Mouse (Mus musculus) midbrain, embryonic 12.5 days (tissue): ENCODE data around the gene Gm10770. TPM values are rescaled to one million over a fixed set of nuclear protein-coding genes. Genes with fewer than 3 reads are reported as not detected.
"Not testable (repeated sequence)": the region's sequence is repeated elsewhere in the genome, so short reads cannot be mapped to it uniquely, and the experiment has no call there.

Experiments
- ATAC-seq: fragments of 200-750 bp; cut with Nextera tagmentation; 2 replicates; pipeline ENCODE4 v1.8.0; 2017; ENCODE audit warnings: low read depth, moderate TSS enrichment, moderate library complexity; ENCODE audit not compliant: low FRiP score
- H3K27ac ChIP-seq: fragments of 300-500 bp; sonication (generic); replicated peaks from 2 replicates; pipeline ENCODE4 v1.5.1; 2016; ENCODE audit warnings: mild to moderate bottlenecking
- H3K27me3 ChIP-seq: fragments of 300-500 bp; sonication (generic); 2 replicates; pipeline ENCODE4 v1.6.1; 2016; ENCODE audit warnings: mild to moderate bottlenecking
- H3K36me3 ChIP-seq: fragments of 300-500 bp; sonication (generic); 2 replicates; pipeline ENCODE4 v1.6.1; 2016
- H3K4me1 ChIP-seq: fragments of 300-500 bp; sonication (generic); 2 replicates; pipeline ENCODE4 v1.6.1; 2016
- H3K4me2 ChIP-seq: fragments of 300-500 bp; sonication (generic); replicated peaks from 2 replicates; pipeline ENCODE4 v1.6.1; 2016; ENCODE audit warnings: mild to moderate bottlenecking, moderate library complexity
- H3K4me3 ChIP-seq: fragments of 300-500 bp; sonication (generic); 2 replicates; pipeline ENCODE4 v1.5.1; 2016; ENCODE audit warnings: mild to moderate bottlenecking
- H3K9ac ChIP-seq: fragments of 300-500 bp; sonication (generic); replicated peaks from 2 replicates; pipeline ENCODE4 v1.6.1; 2016; ENCODE audit warnings: mild to moderate bottlenecking, moderate library complexity
- H3K9me3 ChIP-seq: fragments of 300-500 bp; sonication (generic); 2 replicates; pipeline ENCODE4 v1.6.1; 2016; ENCODE audit warnings: mild to moderate bottlenecking
- WGBS: fragments of 180-500 bp; shearing (Covaris S2); methylation state at CpG from one replicate; pipeline ENCODE4 v1.1.7; 2016; 5-methylcytosine and 5-hydroxymethylcytosine counted together
- polyA plus RNA-seq: library from polyadenylated mRNA; unstranded; fragments of >200 nt; fragmentation: Nextera tagmentation; extraction: Ambion mirVana; gene quantifications from 2 replicates; pipeline ENCODE4 v1.2.1, GENCODE M21; 2016

Gm10770 gene
- not detected in 2 replicates for polyA plus RNA-seq

GRCm38 (mm10) chr2:150179579-150179978 lies at the start of gene Gm10770:
Gene Gm10770, minus strand, starts transcription at chr2:150179679.
- 82% methylated on average over 4 of the region's 4 CpGs for WGBS
- not testable (repeated sequence) for H3K4me1 ChIP-seq, H3K27ac ChIP-seq

GRCm38 (mm10) chr2:150223263-150223662 lies 43.8 kb upstream of the Gm10770 start:
- H3K9me3 ChIP-seq, H3K27me3 ChIP-seq, H3K4me2 ChIP-seq, H3K27ac ChIP-seq, H3K4me3 ChIP-seq, ATAC-seq, H3K4me1 ChIP-seq, H3K9ac ChIP-seq, H3K36me3 ChIP-seq: not testable (repeated sequence)

More at GRCm38 (mm10) chr2:150179579-150179978, at the start of gene Gm10770:
- not testable (repeated sequence) for H3K27me3 ChIP-seq, H3K4me2 ChIP-seq, H3K4me3 ChIP-seq, H3K36me3 ChIP-seq, ATAC-seq, H3K9ac ChIP-seq
- peaks cover 15% of the 10 kb centered on the region; the same call in 1 of the 2 replicates for H3K9me3 ChIP-seq

GRCm38 (mm10) chr2:150218363-150218725 lies 38.9 kb upstream of the Gm10770 start:
- Histone ChIP-seq H3K4me3 (peak overlapping the region; percentile 47), H3K4me2 (peak overlapping the region; percentile 48), H3K9ac (peak overlapping the region; percentile 37)
- H3K27me3 ChIP-seq, H3K27ac ChIP-seq, H3K36me3 ChIP-seq, ATAC-seq, H3K4me1 ChIP-seq, H3K9me3 ChIP-seq: not testable (repeated sequence)
- 24% methylated on average over 4 of the region's 4 CpGs for WGBS

GRCm38 (mm10) chr2:150217600-150218362 lies 38.3 kb upstream of the Gm10770 start, which contains the start of gene Zfp937:
Gene Zfp937, plus strand, starts transcription at chr2:150218073.
- H3K27ac ChIP-seq, H3K36me3 ChIP-seq, H3K4me1 ChIP-seq, H3K9me3 ChIP-seq, H3K27me3 ChIP-seq: not testable (repeated sequence)
- Histone ChIP-seq H3K4me3 (peak within 1 kb of the TSS; percentile 47), H3K4me2 (peak within 1 kb of the TSS; percentile 48), H3K9ac (peak within 1 kb of the TSS; percentile 37)
- WGBS: 3% methylated on average over 15 of the region's 15 CpGs
- ATAC-seq: peak; percentile 100

- H3K27ac ChIP-seq, ATAC-seq, H3K4me3 ChIP-seq, H3K4me2 ChIP-seq, H3K36me3 ChIP-seq, H3K9ac ChIP-seq, H3K4me1 ChIP-seq, H3K27me3 ChIP-seq: not testable (repeated sequence)
- 81% methylated on average over 7 of the region's 7 CpGs for WGBS
- H3K9me3 ChIP-seq: peaks cover 15% of the 10 kb centered on the region; the same call in 1 of the 2 replicates
Measured at GRCm38 (mm10) chr2:150181570-150181999, 2.1 kb upstream of the Gm10770 start, which contains the start of gene Gm14139. Gene Gm14139, plus strand, starts transcription at chr2:150181755.

GRCm38 (mm10) chr2:150181046-150181445 lies 1.6 kb upstream of the Gm10770 start:
- not testable (repeated sequence) for H3K4me3 ChIP-seq, H3K27ac ChIP-seq, H3K27me3 ChIP-seq, H3K4me2 ChIP-seq, H3K4me1 ChIP-seq, H3K9ac ChIP-seq, H3K36me3 ChIP-seq, ATAC-seq
- peaks cover 15% of the 10 kb centered on the region; the same call in 1 of the 2 replicates for H3K9me3 ChIP-seq

GRCm38 (mm10) chr2:150173833-150174232 lies 5.6 kb downstream of the Gm10770 start:
- Histone ChIP-seq H3K27ac (no peak overlapping the region), H3K4me1 (no peaks in the 10 kb centered on the region), H3K9me3 (peaks cover 13% of the 10 kb centered on the region; the same call in 1 of the 2 replicates), H3K9ac (no peak overlapping the region), H3K36me3 (no peaks in the 10 kb centered on the region), H3K4me2 (no peak overlapping the region), H3K4me3 (no peak overlapping the region), H3K27me3 (no peaks in the 10 kb centered on the region)
- ATAC-seq: no peak

GRCm38 (mm10) chr2:150166703-150167102 lies 12.8 kb downstream of the Gm10770 start:
- no peak for ATAC-seq

GRCm38 (mm10) chr2:150136435-150136897 lies 43.0 kb downstream of the Gm10770 start, which contains the start of gene Zfp120:
Gene Zfp120, minus strand, starts transcription at chr2:150136708.
- H3K4me3 ChIP-seq: peak within 1 kb of the TSS; percentile 84
- H3K9ac ChIP-seq: peak within 1 kb of the TSS; percentile 81
- H3K4me2 ChIP-seq: peak within 1 kb of the TSS; percentile 70
- H3K4me1 ChIP-seq: peaks cover 9% of the 10 kb centered on the region
- ATAC-seq: peak; percentile 100
- peaks cover 17% of the 10 kb centered on the region for H3K36me3 ChIP-seq
- 0 out of 2 replicates have a peak, but pooled peaks cover 6% of the 10 kb centered on the region for H3K9me3 ChIP-seq
- 1% methylated on average over 13 of the region's 13 CpGs for WGBS
- H3K27ac ChIP-seq: peak within 1 kb of the TSS; percentile 58
- no peaks in the 10 kb centered on the region for H3K27me3 ChIP-seq

More at GRCm38 (mm10) chr2:150166703-150167102, 12.8 kb downstream of the Gm10770 start:
- Histone ChIP-seq H3K27me3 (no peaks in the 10 kb centered on the region), H3K9ac (no peak overlapping the region), H3K9me3 (no peaks in the 10 kb centered on the region), H3K36me3 (no peaks in the 10 kb centered on the region), H3K4me2 (no peak overlapping the region), H3K4me3 (no peak overlapping the region), H3K4me1 (no peaks in the 10 kb centered on the region), H3K27ac (no peak overlapping the region)

- Histone ChIP-seq H3K4me2 (no peak overlapping the region), H3K27me3 (no peaks in the 10 kb centered on the region), H3K9ac (no peak overlapping the region), H3K4me3 (no peak overlapping the region), H3K36me3 (peaks cover 33% of the 10 kb centered on the region), H3K27ac (no peak overlapping the region), H3K4me1 (peaks cover 9% of the 10 kb centered on the region), H3K9me3 (peaks cover 30% of the 10 kb centered on the region; the same call in 1 of the 2 replicates)
- 88% methylated on average over 2 of the region's 2 CpGs for WGBS
- ATAC-seq: no peak
Measured at GRCm38 (mm10) chr2:150132773-150133172, 46.7 kb downstream of the Gm10770 start.

GRCm38 (mm10) chr2:150132002-150132401 lies 47.5 kb downstream of the Gm10770 start:
- H3K9ac ChIP-seq, H3K27ac ChIP-seq, H3K4me1 ChIP-seq, H3K27me3 ChIP-seq, H3K4me3 ChIP-seq, ATAC-seq, H3K4me2 ChIP-seq: not testable (repeated sequence)
- 81% methylated on average over 1 of the region's 1 CpGs for WGBS
- Histone ChIP-seq H3K36me3 (peaks cover 35% of the 10 kb centered on the region), H3K9me3 (peaks cover 34% of the 10 kb centered on the region)
